Mouse (Mus musculus): ENCODE measurements around the gene Sh3bgrl. TPM values are rescaled to one million over a fixed set of nuclear protein-coding genes. Genes with fewer than 3 reads are reported as not detected.
"Not testable (repeated sequence)": the region's sequence is repeated elsewhere in the genome, so short reads cannot be mapped to it uniquely, and the experiment has no call there.

Gene Sh3bgrl
- polyA plus RNA-seq (2016; fragmentation: Nextera tagmentation; extraction: Ambion mirVana): 80.1 and 91.7 TPM in 2 replicates

DNA sequence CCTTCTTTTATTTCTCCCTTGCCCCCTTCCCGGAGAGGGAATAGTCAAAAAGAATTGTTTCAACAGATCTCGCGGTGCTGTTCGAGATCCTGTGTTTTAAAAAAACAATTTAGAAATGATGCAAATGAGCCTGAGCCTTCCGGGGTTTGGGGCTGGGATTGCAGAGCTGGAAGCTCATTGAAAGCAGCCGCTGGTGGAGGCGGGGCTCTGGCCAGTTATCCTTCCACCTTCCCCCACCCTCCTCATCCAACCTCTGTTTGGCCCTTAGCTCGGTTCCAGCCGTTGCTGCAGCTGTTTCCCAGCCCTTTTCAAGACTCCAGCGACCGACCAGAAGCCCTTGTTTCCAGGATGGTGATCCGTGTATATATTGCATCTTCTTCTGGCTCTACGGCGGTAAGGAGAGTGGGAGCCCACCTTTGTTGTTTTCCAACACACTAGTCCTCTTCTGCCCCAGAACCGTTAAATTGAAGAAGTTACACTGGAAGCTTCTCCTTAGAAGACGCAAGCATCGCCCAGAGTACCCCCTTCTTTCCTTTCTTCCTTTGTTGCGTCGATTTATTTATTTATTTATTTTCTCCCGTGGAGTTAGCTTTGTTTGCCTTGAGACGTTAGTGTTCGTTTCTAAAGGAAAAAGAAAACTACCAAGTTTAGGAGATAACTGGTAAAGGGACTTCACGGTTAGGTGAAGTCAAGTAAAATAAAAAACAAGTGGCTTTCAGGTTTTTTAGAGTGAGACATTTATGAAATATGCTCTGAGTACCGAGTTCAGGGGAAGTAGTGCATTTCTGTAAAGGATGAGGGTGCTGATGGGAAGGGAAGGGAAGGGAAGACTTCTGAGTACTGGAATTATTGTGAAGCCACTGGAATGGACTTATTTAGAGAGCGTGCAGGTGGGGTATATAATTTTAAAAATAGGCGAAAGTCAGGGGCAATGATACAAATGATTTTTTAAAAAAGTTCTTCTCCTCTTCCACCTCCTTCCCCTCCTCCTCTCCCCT lies at the start of gene Sh3bgrl:
Sh3bgrl (plus strand) TSS at position 121 of the 998 bp plus-strand sequence.
- no peaks in the 10 kb centered on the region for H3K4me1 ChIP-seq
- H3K4me3 ChIP-seq: peak within 1 kb of the TSS; percentile 61
- H3K9me3 ChIP-seq: no peaks in the 10 kb centered on the region
- no peaks in the 10 kb centered on the region for H3K36me3 ChIP-seq
- peak within 1 kb of the TSS; percentile 86 for H3K27ac ChIP-seq
- WGBS: 15% methylated on average over 26 of the region's 26 CpGs
- DNase-seq (ENCODE audit: low spot score): peak; percentile 83
- H3K27me3 ChIP-seq (ENCODE audit: insufficient read depth, poor library complexity, severe bottlenecking): no peaks in the 10 kb centered on the region

DNA sequence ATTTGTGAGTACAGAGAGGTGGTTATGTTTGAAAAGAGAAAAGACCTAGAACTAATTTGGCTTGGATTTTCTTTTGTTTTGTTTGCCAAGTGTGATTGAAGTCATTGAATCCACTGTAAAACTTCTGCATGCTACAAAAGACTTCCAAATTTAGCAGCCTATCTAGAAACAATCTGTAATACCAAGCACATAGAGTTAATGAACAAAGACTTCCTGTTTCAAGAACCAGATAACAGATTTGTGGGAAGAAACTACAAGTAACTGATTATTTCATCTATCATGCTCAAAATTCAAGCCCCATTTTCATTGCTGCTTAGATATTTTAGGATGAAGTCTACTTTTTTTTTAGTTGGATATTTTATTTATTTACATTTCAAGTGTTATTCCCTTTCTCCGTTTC lies 47.4 kb upstream of the Sh3bgrl start:
- Histone ChIP-seq H3K27ac (no peak overlapping the region), H3K4me3 (no peak overlapping the region), H3K9me3 (no peaks in the 10 kb centered on the region), H3K4me1 (no peaks in the 10 kb centered on the region), H3K27me3 (ENCODE audit: insufficient read depth, poor library complexity, severe bottlenecking) (no peaks in the 10 kb centered on the region), H3K36me3 (no peaks in the 10 kb centered on the region)
- WGBS: 58% methylated on average over 1 of the region's 1 CpGs
- DNase-seq (ENCODE audit: low spot score): no peak

DNA sequence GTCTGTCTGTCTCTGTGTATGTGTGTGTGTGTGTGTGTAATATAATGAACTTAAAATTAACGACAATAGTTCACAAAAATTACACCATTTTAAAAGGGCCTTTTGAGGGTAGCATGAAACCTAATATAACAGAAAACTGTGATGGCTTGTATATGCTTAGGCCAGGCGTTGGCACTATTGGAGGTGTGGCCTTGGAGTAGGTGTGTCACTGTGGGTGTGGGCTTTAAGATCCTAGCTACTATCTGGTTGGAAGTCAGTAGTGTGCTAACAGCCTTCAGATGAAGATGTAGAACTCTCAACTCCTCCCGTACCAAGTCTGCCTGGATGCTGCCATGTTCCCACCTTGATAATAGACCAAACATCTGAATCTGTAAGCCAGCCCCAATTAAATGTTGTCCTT lies 23.4 kb upstream of the Sh3bgrl start:
- DNase-seq (ENCODE audit: low spot score): no peak
- H3K27me3 ChIP-seq (ENCODE audit: insufficient read depth, poor library complexity, severe bottlenecking): no peaks in the 10 kb centered on the region
- H3K36me3 ChIP-seq: no peaks in the 10 kb centered on the region
- no peaks in the 10 kb centered on the region for H3K4me1 ChIP-seq
- WGBS: 70% methylated on average over 3 of the region's 3 CpGs
- H3K27ac ChIP-seq: no peak overlapping the region
- no peak overlapping the region for H3K4me3 ChIP-seq
- no peaks in the 10 kb centered on the region for H3K9me3 ChIP-seq

DNA sequence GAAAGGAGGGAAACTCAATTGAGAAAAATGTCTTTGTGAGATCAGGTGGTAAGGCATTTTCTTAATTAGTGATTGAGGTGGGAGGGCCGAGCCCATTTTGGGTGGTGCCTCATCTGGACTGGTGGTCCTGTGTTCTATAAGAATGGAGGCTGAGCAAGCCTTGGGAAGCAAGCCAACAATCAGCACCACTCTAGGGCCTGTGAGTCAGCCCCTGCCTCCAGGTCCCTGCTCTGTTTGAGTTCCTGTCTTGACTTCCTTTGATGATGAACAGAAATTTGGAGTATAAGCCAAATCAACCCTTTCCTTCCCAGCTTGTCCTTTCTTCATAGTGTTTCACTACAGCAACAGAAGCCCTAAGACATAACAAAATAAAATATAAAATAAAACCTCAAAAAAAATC lies 19.4 kb upstream of the Sh3bgrl start:
- Histone ChIP-seq H3K4me1 (no peaks in the 10 kb centered on the region), H3K4me3 (no peak overlapping the region), H3K27ac (no peak overlapping the region), H3K36me3 (no peaks in the 10 kb centered on the region), H3K9me3 (no peaks in the 10 kb centered on the region), H3K27me3 (ENCODE audit: insufficient read depth, poor library complexity, severe bottlenecking) (no peaks in the 10 kb centered on the region)
- DNase-seq (ENCODE audit: low spot score): no peak
- 59% methylated on average over 1 of the region's 1 CpGs for WGBS

DNA sequence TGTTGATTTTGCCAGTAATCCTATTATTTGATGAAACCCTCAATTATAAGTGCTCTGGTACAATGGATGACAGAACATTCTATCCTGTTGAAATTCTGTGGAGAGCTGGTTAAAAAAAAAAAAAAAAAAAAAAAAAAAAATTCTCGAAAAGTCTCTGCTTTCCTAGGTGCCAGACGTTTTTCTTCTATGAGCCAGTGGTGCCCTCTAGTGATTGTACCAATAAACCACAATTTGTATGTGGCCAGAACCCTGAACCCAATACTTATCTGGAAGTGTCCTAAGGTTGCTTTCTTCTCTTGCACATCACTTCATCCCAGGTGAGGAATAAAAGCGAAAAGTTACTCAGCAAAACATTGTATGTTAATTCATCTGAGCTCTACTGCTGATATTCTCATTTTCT lies 18.8 kb upstream of the Sh3bgrl start:
- no peaks in the 10 kb centered on the region for H3K9me3 ChIP-seq
- no peak for DNase-seq (ENCODE audit: low spot score)
- 23% methylated on average over 3 of the region's 3 CpGs for WGBS
- no peaks in the 10 kb centered on the region for H3K27me3 ChIP-seq (ENCODE audit: insufficient read depth, poor library complexity, severe bottlenecking)
- no peaks in the 10 kb centered on the region for H3K4me1 ChIP-seq
- H3K4me3 ChIP-seq: no peak overlapping the region
- H3K27ac ChIP-seq: no peak overlapping the region
- no peaks in the 10 kb centered on the region for H3K36me3 ChIP-seq

DNA sequence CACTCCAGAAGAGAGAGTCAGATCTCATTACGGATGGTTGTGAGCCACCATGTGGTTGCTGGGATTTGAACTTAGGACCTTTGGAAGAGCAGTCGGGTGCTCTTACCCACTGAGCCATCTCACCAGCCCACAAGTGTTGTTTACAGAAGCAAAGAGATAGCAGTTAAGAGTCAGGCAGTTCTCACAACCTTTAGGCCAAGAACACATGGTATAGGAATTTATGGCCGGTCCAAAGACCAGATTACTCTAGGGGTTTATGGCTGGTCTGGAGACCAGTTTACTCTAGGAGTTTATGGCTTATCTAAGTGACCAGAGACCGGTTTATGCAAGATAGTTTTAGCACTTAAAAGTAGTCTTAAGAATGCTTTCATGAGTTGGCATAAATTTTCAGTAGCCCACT lies 15.8 kb upstream of the Sh3bgrl start:
- DNase-seq (ENCODE audit: low spot score): not testable (repeated sequence)
- 71% methylated on average over 4 of the region's 4 CpGs for WGBS

DNA sequence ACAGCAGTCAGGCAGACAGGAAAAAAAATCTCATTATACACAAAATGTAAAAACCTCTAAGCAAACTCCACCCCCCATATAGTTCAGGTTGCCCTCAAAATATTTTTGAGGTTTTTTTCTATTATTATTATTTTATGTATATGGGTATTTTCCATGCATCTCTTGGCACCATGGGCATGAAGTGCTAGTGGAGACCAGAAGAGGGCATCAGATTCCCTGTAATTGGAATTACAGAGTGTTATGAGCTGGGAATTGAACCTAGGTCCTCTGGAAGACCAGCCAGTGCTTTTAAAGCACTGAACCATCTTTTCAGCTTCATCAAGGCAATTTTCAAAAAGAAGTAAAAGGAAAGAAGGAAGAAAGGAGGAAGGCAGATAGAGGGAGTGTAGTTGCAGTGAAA lies 8.1 kb upstream of the Sh3bgrl start:
- H3K36me3 ChIP-seq: no peaks in the 10 kb centered on the region
- DNase-seq (ENCODE audit: low spot score): no peak
- no peaks in the 10 kb centered on the region for H3K4me1 ChIP-seq
- H3K9me3 ChIP-seq: no peaks in the 10 kb centered on the region
- H3K27me3 ChIP-seq (ENCODE audit: insufficient read depth, poor library complexity, severe bottlenecking): no peaks in the 10 kb centered on the region
- H3K27ac ChIP-seq: no peak overlapping the region
- H3K4me3 ChIP-seq: no peak overlapping the region

More for the DNA sequence above, 15.8 kb upstream of the Sh3bgrl start:
- not testable (repeated sequence) for H3K36me3 ChIP-seq; H3K9me3 ChIP-seq; H3K27ac ChIP-seq; H3K4me3 ChIP-seq; H3K27me3 ChIP-seq (ENCODE audit: insufficient read depth, poor library complexity, severe bottlenecking); H3K4me1 ChIP-seq

DNA sequence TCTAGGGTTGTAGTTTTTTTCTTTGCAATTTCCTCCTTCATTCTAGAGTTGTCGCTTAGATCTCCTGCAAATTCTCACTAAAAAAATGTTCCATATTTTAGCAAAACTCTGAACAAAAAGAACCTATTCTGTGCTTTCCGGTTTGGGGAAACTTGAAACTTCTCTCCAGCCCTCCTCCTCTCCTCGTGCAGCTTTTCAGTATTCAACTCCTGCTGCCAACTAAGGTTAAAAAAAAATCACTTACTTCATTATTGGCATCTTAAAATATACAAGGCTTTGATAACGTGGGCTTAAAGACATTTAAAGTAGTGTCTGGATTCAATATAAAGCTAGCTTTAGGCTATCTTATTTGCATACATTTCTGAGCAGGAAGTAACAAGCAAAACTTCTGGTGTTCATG lies 365 bp upstream of the Sh3bgrl start:
- H3K4me1 ChIP-seq: no peaks in the 10 kb centered on the region
- no peak for DNase-seq (ENCODE audit: low spot score)
- H3K27me3 ChIP-seq (ENCODE audit: insufficient read depth, poor library complexity, severe bottlenecking): no peaks in the 10 kb centered on the region
- peak overlapping the region; percentile 61 for H3K4me3 ChIP-seq
- H3K27ac ChIP-seq: peak overlapping the region; percentile 86
- 8% methylated on average over 4 of the region's 4 CpGs for WGBS
- H3K36me3 ChIP-seq: no peaks in the 10 kb centered on the region
- H3K9me3 ChIP-seq: no peaks in the 10 kb centered on the region

DNA sequence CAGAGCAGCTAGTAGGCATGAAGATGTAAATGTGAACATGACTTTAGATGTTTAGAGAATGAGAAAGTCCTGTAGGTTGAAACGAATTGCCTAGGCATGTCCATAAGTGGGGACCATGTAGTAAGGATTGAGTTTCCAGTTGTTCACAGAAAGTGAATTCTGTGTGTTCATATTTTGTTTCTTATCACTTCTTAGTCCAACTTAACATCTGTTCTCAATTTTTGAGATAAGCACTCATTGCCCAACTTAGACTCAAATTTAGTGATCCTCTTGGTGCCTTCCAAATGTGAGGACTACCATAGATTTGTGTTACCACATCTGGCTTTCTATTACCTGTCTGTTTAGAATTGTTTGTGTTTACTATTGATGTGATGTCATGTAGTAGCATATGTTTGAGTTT lies 3.3 kb downstream of the Sh3bgrl start:
- no peaks in the 10 kb centered on the region for H3K27me3 ChIP-seq (ENCODE audit: insufficient read depth, poor library complexity, severe bottlenecking)
- H3K4me3 ChIP-seq: no peak overlapping the region
- H3K36me3 ChIP-seq: no peaks in the 10 kb centered on the region
- H3K27ac ChIP-seq: no peak overlapping the region
- H3K4me1 ChIP-seq: no peaks in the 10 kb centered on the region
- WGBS: 84% methylated on average over 1 of the region's 1 CpGs
- H3K9me3 ChIP-seq: no peaks in the 10 kb centered on the region
- DNase-seq (ENCODE audit: low spot score): no peak

DNA sequence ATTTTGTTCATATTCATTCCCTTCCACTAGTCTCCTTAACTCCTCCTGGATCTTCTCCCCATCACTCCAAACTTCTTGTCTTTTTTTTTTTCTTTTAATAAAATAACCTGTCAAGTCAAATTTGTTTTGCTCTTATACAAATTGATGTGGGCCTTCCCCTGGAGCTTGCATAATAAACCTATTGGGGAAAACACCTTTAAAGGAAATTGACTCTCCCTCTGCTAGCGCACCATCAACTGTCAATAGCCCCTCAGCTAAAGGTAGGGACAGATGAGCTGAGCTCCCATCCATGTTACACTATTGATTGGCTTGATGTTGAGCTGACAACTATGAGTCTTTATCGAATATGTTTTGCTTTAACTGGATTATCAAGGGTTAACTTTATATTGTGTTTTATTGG lies 5.3 kb downstream of the Sh3bgrl start:
- Histone ChIP-seq H3K36me3 (no peaks in the 10 kb centered on the region), H3K27ac (no peak overlapping the region), H3K27me3 (ENCODE audit: insufficient read depth, poor library complexity, severe bottlenecking) (no peaks in the 10 kb centered on the region), H3K9me3 (no peaks in the 10 kb centered on the region), H3K4me3 (no peak overlapping the region), H3K4me1 (no peaks in the 10 kb centered on the region)
- no peak for DNase-seq (ENCODE audit: low spot score)
- 85% methylated on average over 2 of the region's 2 CpGs for WGBS

DNA sequence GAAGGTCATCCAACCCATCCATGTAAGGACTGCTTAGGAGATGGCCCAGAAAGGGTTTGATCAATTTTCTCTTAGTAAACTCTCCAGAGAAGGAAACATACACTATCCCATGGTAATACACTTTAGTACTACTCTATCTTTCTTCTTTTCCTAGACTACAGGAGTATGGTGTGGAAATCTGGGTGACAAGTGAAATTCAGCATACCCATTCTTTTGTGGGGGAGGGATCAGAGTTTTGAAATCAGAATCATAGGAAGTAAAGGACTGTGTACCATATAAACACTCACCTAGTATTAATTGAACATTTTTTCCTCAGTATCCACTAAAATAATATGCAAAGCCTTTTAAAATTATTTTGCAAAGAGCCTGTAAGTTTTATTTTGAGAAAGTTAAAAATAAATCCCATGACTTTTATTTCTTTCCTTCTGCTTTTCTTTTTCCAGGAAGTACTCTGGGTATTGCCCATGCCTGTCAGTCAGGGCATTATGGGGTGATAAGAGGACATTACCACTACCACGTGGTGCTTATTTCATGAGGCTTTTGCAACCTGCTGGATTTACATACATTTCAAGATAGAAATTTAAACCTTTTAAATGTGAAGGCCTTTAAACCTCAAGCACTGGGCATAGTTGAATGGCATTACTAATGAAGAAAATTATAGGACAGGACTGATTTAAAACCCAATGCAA lies 13.1 kb downstream of the Sh3bgrl start:
- Histone ChIP-seq H3K9me3 (no peaks in the 10 kb centered on the region), H3K27ac (no peak overlapping the region), H3K27me3 (ENCODE audit: insufficient read depth, poor library complexity, severe bottlenecking) (no peaks in the 10 kb centered on the region), H3K36me3 (no peaks in the 10 kb centered on the region), H3K4me3 (no peak overlapping the region), H3K4me1 (peaks cover 2% of the 10 kb centered on the region; the same call in 1 of the 2 replicates)
- 28% methylated on average over 1 of the region's 1 CpGs for WGBS
- DNase-seq (ENCODE audit: low spot score): no peak

DNA sequence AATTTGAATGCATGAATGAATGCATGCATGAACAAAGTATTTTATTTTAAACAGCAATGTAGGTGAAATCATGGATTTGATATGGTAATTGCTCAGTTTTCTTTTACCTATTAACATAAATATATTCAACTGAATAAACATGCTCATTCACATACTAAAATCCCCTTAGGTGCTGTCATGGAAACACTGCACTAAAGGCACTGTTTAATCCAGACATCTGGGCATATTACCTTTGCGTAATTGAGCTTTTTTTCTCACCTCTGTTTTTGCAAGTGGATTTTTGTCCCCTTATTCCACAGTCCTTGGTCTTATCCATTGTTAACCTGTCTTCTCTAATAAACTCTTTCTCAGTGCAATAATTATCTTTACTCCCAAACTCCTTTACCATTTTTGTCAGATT lies 17.7 kb downstream of the Sh3bgrl start:
- no peak overlapping the region for H3K27ac ChIP-seq
- H3K9me3 ChIP-seq: no peaks in the 10 kb centered on the region
- H3K4me1 ChIP-seq: peaks cover 6% of the 10 kb centered on the region; the same call in 1 of the 2 replicates
- 91% methylated on average over 1 of the region's 1 CpGs for WGBS
- DNase-seq (ENCODE audit: low spot score): no peak
- no peak overlapping the region for H3K4me3 ChIP-seq
- no peaks in the 10 kb centered on the region for H3K27me3 ChIP-seq (ENCODE audit: insufficient read depth, poor library complexity, severe bottlenecking)
- no peaks in the 10 kb centered on the region for H3K36me3 ChIP-seq

All from heart, embryonic 10.5 days (tissue).